Mouse (Mus musculus) layer of hippocampus, adult 8-10 months (tissue): ENCODE measurements around the gene Zfp276. TPM values are rescaled to one million over a fixed set of nuclear protein-coding genes. Genes with fewer than 3 reads are reported as not detected.
"Not testable (repeated sequence)": the region's sequence is repeated elsewhere in the genome, so short reads cannot be mapped to it uniquely, and the experiment has no call there.

Source experiments
- DNase-seq, 2 experiments: peaks; one replicate each; pipeline ENCODE4 v3.0.0; 2022; ENCODE audit warnings: low spot score in 2 of 2
- total RNA-seq, 4 experiments: library from RNA; stranded (reverse); gene quantifications; 2 replicates each; pipeline ENCODE4 v1.2.4; 2022

Zfp276 gene
- total RNA-seq, 4 experiments from 2014 or later, result 21.0 to 27.4 (median 24.2) TPM

GRCm38 (mm10) chr8:123244382-123244781 is 9.6 kb upstream of the Zfp276 start:
- no peak for DNase-seq

GRCm38 (mm10) chr8:123245543-123245942 is 8.5 kb upstream of the Zfp276 start:
- no peak for DNase-seq

DNA sequence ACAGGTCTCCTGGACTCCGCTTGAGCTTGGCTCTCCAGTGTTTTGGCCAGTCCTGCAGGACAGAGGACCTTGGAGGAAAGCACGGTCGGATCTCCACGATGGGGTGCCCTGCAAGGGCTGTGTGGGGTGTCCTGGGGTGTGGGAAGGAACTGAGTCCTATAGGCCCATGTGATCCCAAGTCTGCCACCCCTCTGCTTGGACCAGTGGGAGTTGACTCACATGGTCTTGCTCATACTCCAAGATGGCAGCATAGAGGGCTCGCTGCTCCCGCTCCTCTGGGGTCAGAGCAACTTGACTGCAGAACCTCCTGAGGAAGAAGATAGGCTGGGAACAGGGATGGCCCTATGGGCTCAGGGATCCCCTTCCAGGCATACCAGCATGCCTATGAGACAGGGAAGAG is 6.2 kb upstream of the Zfp276 start:
- no peak for DNase-seq

GRCm38 (mm10) chr8:123248596-123248995 is 5.4 kb upstream of the Zfp276 start:
- DNase-seq, result no peak

- DNase-seq, result no peak
Observed at GRCm38 (mm10) chr8:123250940-123251339, 3.1 kb upstream of the Zfp276 start.

DNA sequence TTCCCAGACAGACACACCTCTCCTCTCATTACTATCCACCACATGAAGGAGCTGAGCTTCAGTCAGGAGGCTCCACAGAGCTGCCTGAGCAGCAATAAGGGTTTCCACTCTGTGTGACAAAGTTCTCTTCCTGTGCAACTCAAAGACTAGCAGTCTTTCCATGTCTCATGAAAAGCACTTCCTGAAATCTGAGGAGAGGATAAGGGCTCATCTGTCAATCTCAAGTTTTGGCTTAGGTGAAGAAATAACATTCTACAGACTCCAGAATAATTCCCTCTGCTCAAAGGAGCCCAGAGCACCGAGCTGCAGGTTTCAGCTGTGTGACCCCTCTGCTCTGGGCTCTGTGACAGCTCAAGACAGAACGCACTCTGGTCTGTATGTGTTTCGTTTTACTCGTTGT is 1.1 kb upstream of the Zfp276 start:
- DNase-seq, result no peak

GRCm38 (mm10) chr8:123253451-123254098 is 420 bp upstream of the Zfp276 start:
- DNase-seq, result no peak

DNA sequence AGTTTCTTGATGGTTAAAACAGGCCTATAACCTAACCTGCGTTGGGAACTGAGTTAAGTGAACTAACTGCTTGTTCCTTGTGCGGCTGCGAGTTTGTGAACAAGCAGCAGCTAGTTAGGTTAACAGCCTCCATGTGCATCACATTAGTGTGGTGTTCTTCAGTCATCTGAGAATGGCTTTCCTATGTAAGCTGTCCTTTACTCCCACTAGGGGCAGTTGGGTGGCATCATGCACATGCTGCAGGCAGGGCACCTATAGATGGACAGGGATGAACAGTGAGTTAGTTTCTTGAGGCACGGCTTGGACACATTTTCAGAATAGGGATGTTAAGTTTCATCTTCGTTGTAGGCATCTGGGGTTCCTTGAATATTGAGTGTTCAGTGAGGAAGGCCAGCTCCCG is 1.2 kb downstream of the Zfp276 start:
- no peak for DNase-seq

DNA sequence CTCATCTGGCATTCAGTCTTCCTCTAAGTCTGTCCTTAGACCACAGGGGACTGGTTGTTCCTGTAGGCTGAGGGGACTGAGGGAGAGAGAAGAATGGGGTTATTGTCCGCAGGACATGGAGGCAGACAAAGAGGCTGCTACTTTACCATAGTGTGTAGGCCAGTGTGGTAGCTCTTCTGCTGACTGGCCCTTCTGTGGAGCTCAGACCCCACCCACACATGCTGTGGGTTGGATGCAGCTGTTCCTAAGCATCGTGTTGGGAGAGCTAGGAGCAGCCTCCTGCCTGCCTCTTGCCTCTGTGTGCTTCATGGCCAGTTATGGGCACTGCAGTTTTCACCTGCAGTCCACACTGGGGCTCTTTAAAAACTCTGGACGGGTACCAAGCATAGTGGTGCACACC is 3.1 kb downstream of the Zfp276 start:
- DNase-seq, result peak; percentile 44 to 57

GRCm38 (mm10) chr8:123257593-123257992 is 3.6 kb downstream of the Zfp276 start:
- not testable (repeated sequence) for DNase-seq

DNA sequence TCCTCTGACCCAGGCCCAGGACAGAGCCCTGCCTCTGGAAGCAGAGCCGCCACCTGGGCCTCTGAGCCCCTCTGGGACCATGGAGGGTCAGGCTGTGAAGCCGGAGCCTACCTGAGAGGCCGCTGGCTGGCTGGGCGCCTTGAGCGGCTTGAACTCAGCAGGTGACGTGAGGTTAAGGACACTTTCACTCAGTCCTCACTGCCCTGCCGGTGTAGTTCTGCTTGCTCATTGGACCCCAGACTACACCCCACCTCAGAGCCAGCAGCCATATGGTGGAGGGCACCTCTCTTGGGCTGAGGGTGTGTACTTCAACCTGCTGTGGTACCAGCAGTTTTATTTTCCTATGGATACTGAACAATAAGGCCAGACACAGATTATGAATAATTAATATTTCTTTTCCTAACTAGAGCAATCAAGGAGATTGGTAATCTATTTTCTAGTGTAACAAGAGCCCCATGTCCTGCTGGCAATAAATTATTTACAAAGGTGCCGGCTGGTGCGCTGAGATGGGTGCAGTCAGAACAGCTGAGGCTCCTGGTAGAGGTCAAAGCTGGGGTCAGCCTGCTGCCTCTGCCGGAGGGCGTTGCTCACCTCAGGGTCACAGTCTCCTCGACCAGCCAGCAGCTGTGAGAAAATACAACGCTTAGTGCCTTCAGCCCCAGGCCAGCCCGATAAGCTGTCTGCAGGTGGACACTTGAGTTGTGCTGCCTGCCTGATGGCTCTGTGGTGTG is 14.1 kb downstream of the Zfp276 start:
- no peak for DNase-seq

DNA sequence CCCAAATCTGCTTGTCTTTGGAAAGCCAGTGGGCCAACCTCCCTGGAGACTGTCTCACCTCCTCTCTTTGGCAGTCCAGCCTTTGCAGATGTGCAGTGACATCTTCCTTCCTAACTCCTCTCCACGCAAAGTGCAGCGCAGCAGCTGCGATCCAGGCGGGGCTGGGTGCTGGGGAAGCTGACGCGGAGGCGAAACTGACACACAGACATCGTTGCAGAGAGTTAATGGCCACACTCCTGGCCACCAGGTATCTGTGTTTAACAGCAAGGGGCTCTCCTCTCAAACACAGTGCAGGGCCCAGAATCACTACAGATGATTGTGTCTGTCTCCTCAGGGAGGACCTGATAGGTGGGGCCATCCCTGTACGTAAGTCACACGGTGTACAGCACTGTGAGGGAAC is 17.2 kb downstream of the Zfp276 start:
- no peak for DNase-seq

DNA sequence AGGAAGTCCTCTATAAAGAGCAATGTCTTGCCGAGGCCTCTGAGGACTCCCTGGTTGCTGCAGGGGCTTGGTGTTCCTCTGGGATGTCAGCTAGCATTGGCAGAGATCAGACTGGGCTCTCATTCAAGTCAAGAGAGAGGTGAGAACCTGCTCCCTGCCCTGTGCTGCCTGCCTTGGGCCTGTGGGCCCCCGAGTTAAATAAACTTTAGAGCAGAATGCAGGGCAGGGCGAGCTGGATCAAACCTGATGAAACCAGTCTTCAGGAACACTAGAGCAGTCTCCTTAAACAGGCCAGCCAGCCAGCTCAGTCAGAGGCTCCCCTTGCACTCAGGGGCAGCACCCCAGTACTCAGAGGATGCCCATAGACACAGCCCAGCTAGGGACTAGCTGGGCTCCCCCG is 17.9 kb downstream of the Zfp276 start:
- no peak for DNase-seq

DNA sequence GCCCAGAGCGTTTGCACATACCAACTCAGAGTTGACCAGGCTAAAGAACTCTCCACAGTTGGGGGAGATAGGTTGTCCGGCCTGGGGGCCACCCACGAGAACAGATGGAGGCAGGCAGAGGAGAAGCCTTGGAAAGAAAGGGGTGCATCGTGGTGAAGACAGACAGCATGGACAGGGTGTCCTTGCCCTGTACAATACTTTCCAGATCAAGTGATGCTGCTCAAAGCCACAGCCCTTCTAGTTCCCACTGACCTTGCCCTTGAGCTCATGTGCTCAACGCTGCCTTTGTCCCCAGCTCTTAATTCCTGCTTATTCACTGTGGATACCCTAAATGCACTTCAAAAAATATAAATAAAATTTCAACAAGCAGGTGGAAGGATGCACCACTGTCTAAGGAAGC is 20.5 kb downstream of the Zfp276 start:
- DNase-seq, result no peak

DNA sequence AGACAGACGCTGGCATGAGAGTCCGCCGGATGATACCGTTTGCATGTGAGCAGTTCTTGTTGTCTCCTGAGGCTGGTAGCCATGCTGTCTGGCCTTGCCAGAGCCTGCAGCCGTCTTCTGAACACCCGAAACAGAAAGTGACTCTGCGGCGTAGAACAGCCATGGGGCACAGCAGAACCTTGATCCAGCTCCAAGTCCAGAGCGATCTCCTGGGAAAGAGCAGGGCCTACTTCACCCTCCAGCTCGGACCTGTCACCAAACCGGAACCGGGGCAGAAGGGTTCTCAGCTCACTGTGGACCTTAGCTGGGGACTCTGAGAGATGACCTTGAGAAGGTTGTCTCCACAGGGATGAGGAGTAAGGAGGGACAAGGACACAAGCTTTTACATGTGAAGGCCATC is 21.1 kb downstream of the Zfp276 start:
- no peak for DNase-seq

GRCm38 (mm10) chr8:123278445-123278844 is 24.4 kb downstream of the Zfp276 start:
- no peak for DNase-seq

GRCm38 (mm10) chr8:123279828-123280227 is 25.8 kb downstream of the Zfp276 start:
- DNase-seq, result no peak

- DNase-seq, result no peak
Observed at GRCm38 (mm10) chr8:123280302-123281094, 26.5 kb downstream of the Zfp276 start.

- not testable (repeated sequence) for DNase-seq
Observed at GRCm38 (mm10) chr8:123282994-123283393, 29.0 kb downstream of the Zfp276 start.

- no peak for DNase-seq
Observed at GRCm38 (mm10) chr8:123283991-123284390, 30.0 kb downstream of the Zfp276 start.

DNA sequence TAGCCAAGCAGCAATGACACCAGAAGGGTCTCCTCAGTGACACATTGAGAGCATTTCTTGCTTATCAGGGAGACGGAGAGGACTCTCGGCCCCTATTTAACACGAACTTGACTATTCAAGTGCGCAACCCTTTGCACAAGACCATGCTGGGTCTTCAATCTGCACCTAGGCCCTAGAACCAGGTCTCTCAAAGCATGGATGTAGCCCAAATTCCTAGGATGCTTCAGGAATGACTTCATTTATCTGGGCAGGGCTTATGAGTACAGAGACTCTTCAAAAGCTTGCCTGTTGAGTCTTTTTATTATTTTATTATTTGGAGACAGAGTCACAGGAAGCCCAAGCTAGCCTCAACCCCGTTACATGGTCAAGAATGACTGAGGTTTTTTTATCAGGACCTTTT is 30.5 kb downstream of the Zfp276 start:
- DNase-seq, result no peak

- no peak for DNase-seq
Observed at GRCm38 (mm10) chr8:123287362-123287761, 33.4 kb downstream of the Zfp276 start.
